Mouse (Mus musculus) spleen, adult 2 months (tissue): ENCODE data around the gene Haus6. TPM values are rescaled to one million over a fixed set of nuclear protein-coding genes. Genes with fewer than 3 reads are reported as not detected.
"Not testable (repeated sequence)": the region's sequence is repeated elsewhere in the genome, so short reads cannot be mapped to it uniquely, and the experiment has no call there.

ENCODE experiments used
- DNase-seq, 2 experiments: peaks; one replicate each; pipeline versions ENCODE4 v3.0.0 to v3.0.0-alpha.2; 2012 to 2021; ENCODE audit warnings: low spot score in 2 of 2, low read depth in 1 of 2
- H3K27ac ChIP-seq: fragments of 200-500 bp; 2 replicates; pipeline ENCODE4 v1.5.1; 2012; ENCODE audit warnings: low read length, inconsistent platforms; ENCODE audit not compliant: insufficient read depth
- H3K27me3 ChIP-seq: fragments of 200-500 bp; 2 replicates; pipeline ENCODE4 v1.6.1; 2012; ENCODE audit warnings: mild to moderate bottlenecking, moderate library complexity, low read length, inconsistent platforms; ENCODE audit not compliant: control insufficient read depth, insufficient read depth
- H3K36me3 ChIP-seq: fragments of 200-500 bp; 2 replicates; pipeline ENCODE4 v1.6.1; 2012; ENCODE audit warnings: mild to moderate bottlenecking, low read length, inconsistent platforms; ENCODE audit not compliant: control insufficient read depth, insufficient read depth
- H3K4me1 ChIP-seq: fragments of 200-500 bp; 2 replicates; pipeline ENCODE4 v1.6.1; 2011; ENCODE audit warnings: inconsistent platforms; ENCODE audit not compliant: control insufficient read depth, insufficient read depth, insufficient read length
- H3K4me3 ChIP-seq: fragments of 200-500 bp; 2 replicates; pipeline ENCODE4 v1.5.1; 2011; ENCODE audit warnings: mild to moderate bottlenecking, inconsistent platforms; ENCODE audit not compliant: insufficient read depth, insufficient read length; ENCODE audit errors: extremely low read depth
- CTCF ChIP-seq: fragments of 200-500 bp; IDR thresholded peaks from 2 replicates; pipeline ENCODE4 v1.5.1; 2011; ENCODE audit warnings: mild to moderate bottlenecking, inconsistent platforms; ENCODE audit not compliant: insufficient read depth, insufficient read length, insufficient replicate concordance; ENCODE audit errors: extremely low read depth
- POLR2A ChIP-seq: fragments of 200-500 bp; IDR thresholded peaks from 2 replicates; pipeline ENCODE4 v1.6.1; 2011; ENCODE audit warnings: low read depth, low read length, inconsistent platforms
- WGBS: fragments of 180-500 bp; shearing (Covaris S2); methylation state at CpG from one replicate; pipeline ENCODE4 v1.1.7; 2018; 5-methylcytosine and 5-hydroxymethylcytosine counted together
- polyA plus RNA-seq: library from polyadenylated mRNA; depleted of rRNA; stranded (reverse); fragments of >200 nt; gene quantifications from 2 replicates; pipeline ENCODE4 v1.2.3, GENCODE M21; 2012

The Haus6 gene
- polyA plus RNA-seq, 1 experiment: 8.8 TPM

DNA sequence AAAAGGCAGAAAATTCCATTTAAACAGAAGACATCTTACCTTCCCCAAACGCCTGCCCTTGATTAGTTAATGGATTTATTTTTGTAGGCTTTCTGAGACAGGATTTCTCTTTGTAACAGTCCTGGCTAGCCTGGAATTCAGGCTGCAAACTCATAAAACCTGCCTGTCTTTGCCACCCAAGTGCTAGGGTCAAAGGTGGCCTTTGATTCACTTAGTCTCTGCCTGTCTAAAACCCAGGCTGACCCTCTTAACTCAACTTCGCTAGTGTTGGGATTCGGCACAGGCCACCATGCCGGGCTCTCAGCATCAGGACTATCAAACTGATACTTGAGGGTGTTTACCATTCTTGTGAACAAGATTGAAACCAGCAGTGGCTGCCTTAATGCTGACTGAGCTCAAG is 20.0 kb upstream of the Haus6 start:
- no peak for TF ChIP-seq POLR2A
- TF ChIP-seq CTCF: no peak
- no peak overlapping the region for H3K4me3 ChIP-seq
- H3K27me3 ChIP-seq: no peaks in the 10 kb centered on the region
- no peaks in the 10 kb centered on the region for H3K36me3 ChIP-seq
- no peaks in the 10 kb centered on the region for H3K4me1 ChIP-seq
- WGBS: 87% methylated on average over 4 of the region's 4 CpGs
- DNase-seq: no peak
- no peak overlapping the region for H3K27ac ChIP-seq

GRCm38 (mm10) chr4:86626496-86626895 is 14.6 kb upstream of the Haus6 start:
- H3K27me3 ChIP-seq, H3K4me1 ChIP-seq, H3K27ac ChIP-seq, H3K4me3 ChIP-seq, DNase-seq, H3K36me3 ChIP-seq: not testable (repeated sequence)
- 92% methylated on average over 7 of the region's 7 CpGs for WGBS

DNA sequence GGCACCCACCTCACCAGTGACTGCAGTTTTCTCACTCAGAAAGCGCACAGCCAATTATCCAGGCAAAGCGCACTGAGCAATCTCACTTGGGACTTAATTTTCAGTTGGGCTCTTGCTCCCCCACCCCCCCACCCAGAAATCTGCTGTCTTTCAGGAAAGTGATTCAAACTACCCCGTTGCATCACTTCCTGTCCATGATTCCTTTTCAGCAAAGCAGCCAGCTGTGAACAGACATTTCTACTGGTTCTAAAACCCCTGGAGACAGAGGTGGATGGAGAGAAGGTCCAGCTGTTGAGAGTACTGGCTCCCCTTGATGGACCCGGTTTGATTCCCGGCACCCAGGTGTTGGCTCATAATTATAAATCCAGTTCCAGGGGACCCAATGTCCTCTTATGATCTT is 13.6 kb upstream of the Haus6 start:
- 52% methylated on average over 5 of the region's 5 CpGs for WGBS
- no peak overlapping the region for H3K27ac ChIP-seq

DNA sequence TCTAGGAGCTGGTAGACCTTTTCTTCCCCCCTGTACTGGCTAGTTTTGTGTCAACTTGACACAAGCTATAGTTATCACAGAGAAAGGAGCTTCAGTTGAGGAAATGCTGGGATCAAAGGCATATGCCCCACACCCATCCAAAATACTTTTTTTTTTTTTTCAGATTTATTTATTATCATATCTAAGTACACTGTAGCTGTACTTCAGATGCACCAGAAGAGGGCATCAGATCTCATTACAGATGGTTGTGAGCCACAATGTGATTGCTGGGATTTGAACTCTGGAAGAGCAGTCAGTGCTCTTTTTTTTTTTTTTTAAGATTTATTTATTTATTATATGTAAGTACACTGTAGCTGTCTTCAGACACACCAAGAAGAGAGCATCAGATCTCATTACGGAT is 10.7 kb upstream of the Haus6 start:
- 79% methylated on average over 1 of the region's 1 CpGs for WGBS
- H3K4me1 ChIP-seq, H3K27ac ChIP-seq, H3K27me3 ChIP-seq, DNase-seq, H3K36me3 ChIP-seq, H3K4me3 ChIP-seq: not testable (repeated sequence)

More for the DNA sequence above, 13.6 kb upstream of the Haus6 start:
- Histone ChIP-seq H3K4me3 (no peak overlapping the region), H3K36me3 (no peaks in the 10 kb centered on the region), H3K4me1 (no peaks in the 10 kb centered on the region), H3K27me3 (no peaks in the 10 kb centered on the region)
- no peak for DNase-seq
- TF ChIP-seq POLR2A: no peak
- no peak for TF ChIP-seq CTCF

DNA sequence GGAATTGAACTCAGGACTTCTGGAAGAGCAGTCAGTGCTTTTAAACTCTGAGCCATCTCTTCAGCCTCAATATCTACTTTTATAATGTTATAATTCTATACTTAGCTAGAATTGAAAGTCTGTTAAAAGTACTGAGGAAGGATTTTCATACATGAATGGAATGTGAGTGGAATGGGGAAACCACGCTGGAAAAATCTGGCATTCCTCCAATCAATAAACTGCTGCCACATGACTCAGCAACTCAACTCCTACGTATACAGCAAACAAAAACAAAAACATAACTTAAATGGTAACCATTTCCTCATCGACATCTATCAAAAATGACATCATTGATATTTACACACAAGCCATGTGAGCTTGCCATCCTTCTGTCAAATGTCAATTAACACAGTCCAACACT is 10.3 kb upstream of the Haus6 start:
- Histone ChIP-seq H3K4me1 (no peaks in the 10 kb centered on the region), H3K36me3 (no peaks in the 10 kb centered on the region), H3K27me3 (no peaks in the 10 kb centered on the region), H3K4me3 (no peak overlapping the region), H3K27ac (no peak overlapping the region)
- no peak for TF ChIP-seq CTCF
- WGBS: 71% methylated on average over 3 of the region's 3 CpGs
- DNase-seq: no peak

DNA sequence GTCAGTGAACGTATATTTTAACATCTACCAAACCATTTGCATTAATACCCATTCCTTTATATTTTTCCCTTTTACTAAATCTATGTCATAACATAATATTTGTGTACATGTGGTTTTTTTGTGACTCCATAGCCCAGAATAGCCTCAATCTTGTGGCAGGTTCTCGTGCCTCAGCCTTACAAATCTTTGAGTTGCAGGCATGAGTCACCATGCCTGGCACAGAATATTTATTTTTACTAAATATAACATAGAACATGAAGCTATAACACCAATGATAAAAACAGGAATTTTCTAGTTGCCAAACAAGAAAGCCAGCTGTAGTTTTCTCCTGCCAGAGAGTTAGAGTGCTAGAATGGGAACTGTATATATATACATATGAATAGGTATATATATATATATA is 8.7 kb upstream of the Haus6 start:
- no peak for TF ChIP-seq POLR2A
- TF ChIP-seq CTCF: no peak
- Histone ChIP-seq H3K4me1 (no peaks in the 10 kb centered on the region), H3K4me3 (no peak overlapping the region), H3K27ac (no peak overlapping the region), H3K36me3 (no peaks in the 10 kb centered on the region), H3K27me3 (no peaks in the 10 kb centered on the region)
- WGBS: 64% methylated on average over 2 of the region's 2 CpGs
- no peak for DNase-seq

DNA sequence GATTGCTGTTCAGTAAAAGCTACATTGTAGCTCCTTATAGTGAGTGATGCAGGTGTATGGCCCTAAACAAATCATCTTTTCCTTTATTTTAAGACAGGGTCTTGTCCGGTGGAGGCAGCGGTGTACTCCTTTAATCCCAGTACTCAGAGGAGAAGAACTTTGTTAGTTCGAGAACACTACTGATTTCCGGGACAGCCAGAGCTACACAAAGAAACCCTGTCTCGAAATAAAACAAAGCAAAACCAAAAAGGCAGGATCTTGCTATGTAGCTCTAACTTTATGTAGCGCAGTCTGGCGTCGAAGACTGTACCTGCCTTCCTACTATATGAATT is 400 bp upstream of the Haus6 start:
- WGBS: 36% methylated on average over 8 of the region's 8 CpGs
- Histone ChIP-seq H3K27ac (peak overlapping the region; percentile 77; the same call in 1 of the 2 replicates), H3K27me3 (no peaks in the 10 kb centered on the region), H3K4me1 (no peaks in the 10 kb centered on the region), H3K36me3 (no peaks in the 10 kb centered on the region; the same call in 1 of the 2 replicates), H3K4me3 (peak overlapping the region; percentile 53)
- TF ChIP-seq CTCF (no peak), POLR2A (0 out of 2 replicates have a peak, but pooled peaks have one; percentile 9)
- DNase-seq: no peak

DNA sequence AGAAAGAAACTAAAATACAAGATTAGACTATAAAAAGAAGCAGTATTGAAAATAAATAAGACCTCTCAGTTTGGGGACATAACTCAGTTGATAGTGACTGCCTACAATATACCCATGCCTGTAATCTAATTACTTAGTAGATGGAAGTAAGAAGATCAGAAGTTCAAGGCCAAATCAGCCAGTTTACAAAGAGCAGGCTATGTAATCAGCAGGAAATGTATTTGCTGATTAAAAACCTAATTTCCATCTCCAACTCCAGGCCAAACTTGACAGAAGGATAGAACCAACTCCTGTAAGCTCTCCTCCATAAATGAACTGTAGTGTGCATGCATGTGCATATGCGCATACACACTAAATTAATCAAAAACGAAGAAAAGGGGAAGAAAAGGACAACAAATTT is 20.6 kb downstream of the Haus6 start:
- H3K4me3 ChIP-seq: no peak overlapping the region
- no peak overlapping the region for H3K27ac ChIP-seq
- no peak for TF ChIP-seq POLR2A
- no peak for TF ChIP-seq CTCF
- no peaks in the 10 kb centered on the region for H3K4me1 ChIP-seq
- H3K36me3 ChIP-seq: peaks cover 13% of the 10 kb centered on the region
- DNase-seq: no peak
- WGBS: 84% methylated on average over 2 of the region's 2 CpGs
- H3K27me3 ChIP-seq: no peaks in the 10 kb centered on the region
